Mouse (Mus musculus) intestine, postnatal 0 days (tissue): Measurements from ENCODE around the gene Rgl1. TPM values are rescaled to one million over a fixed set of nuclear protein-coding genes. Genes with fewer than 3 reads are reported as not detected.
A peak's percentile ranks its signal among the peaks of the same experiment; 100 is the strongest.

Experiments used
- ATAC-seq: fragments of 200-750 bp; cut with Nextera tagmentation; 2 replicates; pipeline ENCODE4 v1.8.0; 2017; ENCODE audit warnings: mild to moderate bottlenecking, moderate TSS enrichment, moderate library complexity
- H3K27ac ChIP-seq: fragments of 300-500 bp; sonication (generic); 2 replicates; pipeline ENCODE4 v1.5.1; 2014; ENCODE audit warnings: mild to moderate bottlenecking, low read depth, low read length, moderate library complexity
- H3K27me3 ChIP-seq: fragments of 300-500 bp; sonication (generic); replicated peaks from 2 replicates; pipeline ENCODE4 v1.6.1; 2014; ENCODE audit warnings: low read length, mixed read lengths; ENCODE audit not compliant: control insufficient read depth, insufficient read depth
- H3K36me3 ChIP-seq: fragments of 300-500 bp; sonication (generic); 2 replicates; pipeline ENCODE4 v1.6.1; 2014; ENCODE audit warnings: mild to moderate bottlenecking, moderate library complexity; ENCODE audit not compliant: control insufficient read depth, insufficient read depth
- H3K4me1 ChIP-seq: fragments of 300-500 bp; sonication (generic); replicated peaks from 2 replicates; pipeline ENCODE4 v1.6.1; 2014; ENCODE audit warnings: antibody characterized with exemption, low read length, mixed read lengths; ENCODE audit not compliant: control insufficient read depth, insufficient read depth
- H3K4me2 ChIP-seq: fragments of 300-500 bp; sonication (generic); replicated peaks from 2 replicates; pipeline ENCODE4 v1.6.1; 2014; ENCODE audit warnings: low read depth, mild to moderate bottlenecking, moderate library complexity
- H3K4me3 ChIP-seq: fragments of 300-500 bp; sonication (generic); 2 replicates; pipeline ENCODE4 v1.5.1; 2014; ENCODE audit warnings: low read depth, low read length
- H3K9ac ChIP-seq: fragments of 300-500 bp; sonication (generic); 2 replicates; pipeline ENCODE4 v1.6.1; 2014; ENCODE audit warnings: mild to moderate bottlenecking, low read depth, low read length
- H3K9me3 ChIP-seq: fragments of 300-500 bp; sonication (generic); 2 replicates; pipeline ENCODE4 v1.6.1; 2016; ENCODE audit warnings: mixed run types; ENCODE audit not compliant: control insufficient read depth
- CTCF ChIP-seq: sonication (generic); IDR thresholded peaks from 2 replicates; pipeline ENCODE4 v1.5.1; 2016; ENCODE audit warnings: low read depth, mild to moderate bottlenecking, control low read depth, antibody characterized with exemption, moderate library complexity
- WGBS: fragments of 180-500 bp; shearing (Covaris S2); extraction: QIAGEN DNeasy Blood & Tissue Kit; methylation state at CpG from one replicate; pipeline ENCODE4 v1.1.7; 2014; 5-methylcytosine and 5-hydroxymethylcytosine counted together
- polyA plus RNA-seq: library from polyadenylated mRNA; unstranded; fragments of >200 nt; fragmentation: Nextera tagmentation; extraction: Ambion mirVana; gene quantifications from 2 replicates; pipeline ENCODE4 v1.2.1, GENCODE M21; 2015

Gene Rgl1
- polyA plus RNA-seq, 1 experiment from 2014 or later = 39.4 TPM

DNA sequence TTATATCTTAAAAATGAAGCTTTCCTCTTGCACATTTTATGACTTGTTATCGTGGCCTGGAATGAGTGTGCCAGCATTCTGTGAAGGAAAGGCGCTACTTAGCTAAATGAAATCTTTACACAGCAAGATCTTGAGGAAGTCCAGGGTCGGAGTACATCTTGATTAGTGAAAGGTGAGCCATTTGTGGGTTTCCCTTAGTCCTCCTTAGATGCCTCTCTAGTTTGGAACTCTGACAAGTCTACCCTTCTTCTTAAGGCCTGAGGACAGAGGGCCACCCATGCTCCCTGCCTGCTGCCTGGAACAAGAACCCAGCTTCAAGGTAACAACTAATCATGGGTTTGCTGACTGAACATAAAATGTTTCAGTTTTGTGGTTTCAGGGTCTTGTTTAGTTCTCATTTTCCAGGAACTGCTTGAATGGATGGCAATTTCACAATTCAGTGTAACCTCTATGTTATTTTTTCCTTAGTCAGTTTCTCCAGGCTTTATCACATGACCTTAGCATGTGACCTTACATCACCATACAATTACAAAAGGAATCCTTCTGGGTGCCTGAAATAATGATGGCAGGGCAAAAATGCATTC is 225.8 kb downstream of the Rgl1 start:
- Histone ChIP-seq H3K4me1 (peaks cover 13% of the 10 kb centered on the region; the same call in 1 of the 2 replicates), H3K27me3 (no peaks in the 10 kb centered on the region), H3K9ac (no peak overlapping the region), H3K4me2 (no peak overlapping the region; the same call in 1 of the 2 replicates), H3K4me3 (no peak overlapping the region), H3K9me3 (no peaks in the 10 kb centered on the region), H3K27ac (peak overlapping the region; percentile 69), H3K36me3 (peaks cover 42% of the 10 kb centered on the region)
- TF ChIP-seq CTCF = no peak
- peak; percentile 54 for ATAC-seq
- WGBS = 37% methylated on average over 3 of the region's 3 CpGs

- Histone ChIP-seq H3K9me3 (no peaks in the 10 kb centered on the region), H3K4me2 (no peak overlapping the region), H3K36me3 (peaks cover 48% of the 10 kb centered on the region), H3K4me3 (no peak overlapping the region), H3K27me3 (no peaks in the 10 kb centered on the region), H3K27ac (0 out of 2 replicates have a peak overlapping the region, but pooled peaks have one; percentile 69), H3K9ac (no peak overlapping the region), H3K4me1 (peaks cover 13% of the 10 kb centered on the region; the same call in 1 of the 2 replicates)
- WGBS = 70% methylated on average over 4 of the region's 4 CpGs
- no peak for ATAC-seq
- no peak for TF ChIP-seq CTCF
Observed at GRCm38 (mm10) chr1:152538817-152539216, 227.3 kb downstream of the Rgl1 start.

DNA sequence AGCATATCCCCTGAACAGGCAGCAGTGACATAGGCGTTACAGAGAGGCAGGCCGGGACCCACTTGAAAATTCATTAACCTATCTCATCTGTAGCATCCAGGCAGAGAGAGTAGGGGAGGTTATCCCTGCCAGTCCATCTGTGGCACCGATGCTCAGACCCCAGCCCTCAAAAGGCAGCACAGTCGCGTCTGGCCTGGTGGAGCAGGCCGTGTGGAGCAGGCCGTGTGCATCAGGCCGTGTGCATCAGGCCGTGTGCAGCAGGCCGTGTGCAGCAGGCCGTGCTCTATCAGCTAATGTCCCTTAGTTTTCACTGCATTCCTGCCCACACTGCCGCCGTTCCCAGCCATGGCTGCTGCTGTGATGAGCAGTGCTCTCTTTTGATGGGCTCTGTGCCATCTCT is 229.0 kb downstream of the Rgl1 start:
- H3K9ac ChIP-seq = no peak overlapping the region
- peaks cover 53% of the 10 kb centered on the region for H3K36me3 ChIP-seq

GRCm38 (mm10) chr1:152536416-152537018 is 229.6 kb downstream of the Rgl1 start:
- no peak for ATAC-seq
- Histone ChIP-seq H3K27me3 (no peaks in the 10 kb centered on the region), H3K4me2 (no peak overlapping the region), H3K4me1 (no peaks in the 10 kb centered on the region; the same call in 1 of the 2 replicates), H3K9ac (no peak overlapping the region), H3K9me3 (no peaks in the 10 kb centered on the region), H3K4me3 (no peak overlapping the region), H3K27ac (no peak overlapping the region), H3K36me3 (peaks cover 49% of the 10 kb centered on the region)
- no peak for TF ChIP-seq CTCF
- 53% methylated on average over 16 of the region's 16 CpGs for WGBS

More for the DNA sequence above, 229.0 kb downstream of the Rgl1 start:
- no peak for TF ChIP-seq CTCF
- Histone ChIP-seq H3K4me1 (peaks cover 5% of the 10 kb centered on the region; the same call in 1 of the 2 replicates), H3K27ac (no peak overlapping the region), H3K4me2 (no peak overlapping the region), H3K4me3 (no peak overlapping the region), H3K27me3 (no peaks in the 10 kb centered on the region), H3K9me3 (no peaks in the 10 kb centered on the region)
- no peak for ATAC-seq
- WGBS = 94% methylated on average over 13 of the region's 13 CpGs

DNA sequence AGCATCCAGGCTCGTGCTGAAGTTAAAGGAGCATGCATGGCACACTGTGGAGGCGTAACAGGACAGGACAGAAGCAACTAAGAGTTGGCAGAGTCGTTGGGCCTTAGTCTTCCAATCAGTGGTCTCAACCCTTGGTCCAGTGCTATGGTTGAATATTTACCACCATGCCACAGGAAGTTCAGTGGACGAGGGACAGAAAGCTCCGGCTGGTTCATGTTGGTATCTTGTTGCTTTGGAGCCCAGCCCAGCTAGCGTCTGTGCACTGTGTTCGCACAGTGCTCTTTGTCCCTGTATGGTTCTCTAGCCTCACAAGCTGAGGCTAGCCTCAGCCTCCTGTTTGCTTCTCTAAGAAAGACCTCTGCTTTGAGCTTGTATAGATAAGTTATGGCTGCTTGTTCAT is 231.6 kb downstream of the Rgl1 start:
- no peaks in the 10 kb centered on the region for H3K27me3 ChIP-seq
- no peaks in the 10 kb centered on the region for H3K9me3 ChIP-seq
- 78% methylated on average over 7 of the region's 7 CpGs for WGBS
- H3K9ac ChIP-seq = no peak overlapping the region
- no peak overlapping the region for H3K27ac ChIP-seq
- H3K4me3 ChIP-seq = no peak overlapping the region
- H3K4me1 ChIP-seq = no peaks in the 10 kb centered on the region
- H3K4me2 ChIP-seq = no peak overlapping the region
- no peak for ATAC-seq
- TF ChIP-seq CTCF = no peak
- peaks cover 55% of the 10 kb centered on the region for H3K36me3 ChIP-seq

- no peak for ATAC-seq
- WGBS = 49% methylated on average over 15 of the region's 15 CpGs
- no peak overlapping the region for H3K27ac ChIP-seq
- H3K4me3 ChIP-seq = no peak overlapping the region
- peak; percentile 55 for TF ChIP-seq CTCF
- H3K36me3 ChIP-seq = peaks cover 54% of the 10 kb centered on the region
- no peaks in the 10 kb centered on the region for H3K27me3 ChIP-seq
- no peak overlapping the region for H3K4me2 ChIP-seq
- 0 out of 2 replicates have a peak, but pooled peaks cover 3% of the 10 kb centered on the region for H3K4me1 ChIP-seq
- no peak overlapping the region for H3K9ac ChIP-seq
- no peaks in the 10 kb centered on the region for H3K9me3 ChIP-seq
Observed at GRCm38 (mm10) chr1:152531498-152531897, 234.7 kb downstream of the Rgl1 start.
